Mouse (Mus musculus) gastrocnemius, postnatal 4 days (tissue): ENCODE data around the gene Sod1. TPM values are rescaled to one million over a fixed set of nuclear protein-coding genes. Genes with fewer than 3 reads are reported as not detected.
"Not testable (repeated sequence)": the region's sequence is repeated elsewhere in the genome, so short reads cannot be mapped to it uniquely, and the experiment has no call there.

ENCODE experiments used
- DNase-seq, 2 experiments: peaks; one replicate each; pipeline ENCODE4 v3.0.0; 2021 to 2022; ENCODE audit warnings: low spot score in 2 of 2, mixed read lengths in 2 of 2
- total RNA-seq, 2 experiments: library from RNA; stranded (reverse); gene quantifications; 2 replicates each; pipeline ENCODE4 v1.2.3; 2021

Sod1 gene
- total RNA-seq, 2 experiments from 2014 or later: 404 to 416 TPM

GRCm38 (mm10) chr16:90250099-90250498 is 29.5 kb downstream of the Sod1 start:
- DNase-seq: no peak

GRCm38 (mm10) chr16:90251256-90251655 is 30.7 kb downstream of the Sod1 start:
- not testable (repeated sequence) for DNase-seq

- no peak for DNase-seq
Measured at GRCm38 (mm10) chr16:90252521-90252920, 32.0 kb downstream of the Sod1 start.

GRCm38 (mm10) chr16:90258950-90259349 is 38.4 kb downstream of the Sod1 start:
- no peak for DNase-seq

GRCm38 (mm10) chr16:90259623-90260022 is 39.1 kb downstream of the Sod1 start:
- DNase-seq: no peak

GRCm38 (mm10) chr16:90260097-90260496 is 39.5 kb downstream of the Sod1 start:
- no peak for DNase-seq

GRCm38 (mm10) chr16:90261791-90262190 is 41.2 kb downstream of the Sod1 start:
- DNase-seq: no peak

GRCm38 (mm10) chr16:90264021-90264420 is 43.5 kb downstream of the Sod1 start:
- no peak for DNase-seq

- DNase-seq: no peak
Measured at GRCm38 (mm10) chr16:90265106-90265505, 44.6 kb downstream of the Sod1 start.

- no peak for DNase-seq
Measured at GRCm38 (mm10) chr16:90266581-90266980, 46.0 kb downstream of the Sod1 start.

GRCm38 (mm10) chr16:90275521-90275920 is 55.0 kb downstream of the Sod1 start:
- DNase-seq: no peak

Other genes starting within 250 kb of the Sod1 start
- 10 to 100 TPM; 14.5 to 15.5 TPM for gene Tiam1, start 77.0 kb upstream of the Sod1 start, total RNA-seq
- gene Scaf4, start 63.7 kb downstream of the Sod1 start, total RNA-seq: 10 to 100 TPM; 31.7 to 36.7 TPM
- 1 to 10 TPM; 6.3 to 7.5 TPM for gene Hunk, start 165.3 kb downstream of the Sod1 start, total RNA-seq